Mouse (Mus musculus) layer of hippocampus, postnatal 14 days (tissue): ENCODE measurements at regions not wholly inside any gene's neighbourhood (a gene's known extent, or its start where the extent isn't known, plus 50 kb on each side); places are given as distances from the start of the nearest gene placed in this dataset.

Experiments used
- DNase-seq, 2 experiments: peaks; one replicate each; pipeline ENCODE4 v3.0.0; 2021 to 2022; ENCODE audit warnings: low spot score in 2 of 2, mixed read lengths in 1 of 2

- DNase-seq: no peak
Observed at GRCm38 (mm10) chr7:84800966-84801365, 52.4 kb upstream of the Olfr291 start.

GRCm38 (mm10) chr7:84794655-84795054 lies 58.7 kb upstream of the Olfr291 start:
- peak in 1 of 2 experiments; percentile 64 for DNase-seq

DNA sequence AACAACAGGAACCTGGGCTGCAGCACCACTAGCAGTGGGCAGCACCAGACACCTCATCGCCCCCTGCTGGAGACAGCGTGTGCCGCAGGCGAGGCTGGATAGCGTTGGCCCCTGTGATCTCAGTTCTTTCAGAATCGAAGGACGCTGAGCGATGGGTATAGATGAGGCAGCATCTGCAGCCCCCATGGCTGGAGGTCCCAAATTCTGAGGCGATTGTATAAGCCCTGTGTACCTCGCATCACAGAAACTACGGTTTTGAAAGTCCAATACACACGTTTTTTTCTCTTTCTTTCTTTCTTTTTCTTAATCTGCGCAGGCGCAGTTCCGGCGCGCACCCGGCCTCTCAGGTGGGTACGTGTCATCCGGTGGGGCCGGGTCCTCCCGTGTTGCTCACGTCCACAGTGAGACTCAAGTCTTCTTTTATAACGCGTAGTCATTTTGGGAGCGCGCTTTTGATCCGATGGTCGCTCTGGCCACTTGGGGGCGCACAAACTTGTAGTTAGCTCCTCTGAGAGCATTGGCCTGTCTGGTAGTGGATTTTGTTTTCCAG lies 74.0 kb upstream of the Olfr291 start:
- DNase-seq: peak; percentile 84 to 90

DNA sequence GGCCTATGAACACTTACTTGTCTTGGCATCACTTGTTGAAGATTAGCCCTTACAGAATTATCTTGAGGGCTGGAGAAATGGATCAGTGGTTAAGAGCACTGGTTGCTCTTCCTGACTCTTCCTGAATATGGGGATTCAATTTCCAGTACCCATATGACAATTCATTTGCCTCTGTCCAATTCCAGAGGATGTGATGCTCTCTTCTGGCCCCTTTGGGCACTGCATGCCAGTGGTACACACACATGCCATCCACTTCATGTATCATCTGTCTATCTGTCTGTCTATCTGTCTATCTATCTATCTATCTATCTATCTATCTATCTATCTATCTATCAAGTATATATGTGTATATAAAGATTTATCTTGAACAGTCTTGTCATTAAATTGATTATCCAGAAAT lies 75.7 kb upstream of the Olfr291 start:
- no peak for DNase-seq

DNA sequence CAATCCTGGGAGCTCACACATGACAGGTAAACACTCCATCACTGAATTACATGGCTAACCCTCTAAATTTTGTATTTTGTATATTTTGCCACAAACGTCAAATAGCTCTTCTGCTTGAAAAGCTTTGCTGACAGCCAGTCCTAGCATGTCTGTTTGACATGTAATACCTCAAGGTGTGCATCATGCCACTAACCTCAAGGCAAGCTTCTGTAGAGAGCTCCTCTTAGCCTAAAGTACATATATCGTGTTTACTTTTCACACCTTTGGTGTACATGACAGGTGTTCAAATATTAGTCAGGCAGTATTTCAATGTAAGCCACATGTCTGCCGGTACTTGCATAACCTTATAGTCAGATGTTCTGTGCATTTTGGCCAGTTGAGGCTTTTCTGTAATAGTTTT lies 66.5 kb upstream of the Zfand6 start:
- DNase-seq: no peak

DNA sequence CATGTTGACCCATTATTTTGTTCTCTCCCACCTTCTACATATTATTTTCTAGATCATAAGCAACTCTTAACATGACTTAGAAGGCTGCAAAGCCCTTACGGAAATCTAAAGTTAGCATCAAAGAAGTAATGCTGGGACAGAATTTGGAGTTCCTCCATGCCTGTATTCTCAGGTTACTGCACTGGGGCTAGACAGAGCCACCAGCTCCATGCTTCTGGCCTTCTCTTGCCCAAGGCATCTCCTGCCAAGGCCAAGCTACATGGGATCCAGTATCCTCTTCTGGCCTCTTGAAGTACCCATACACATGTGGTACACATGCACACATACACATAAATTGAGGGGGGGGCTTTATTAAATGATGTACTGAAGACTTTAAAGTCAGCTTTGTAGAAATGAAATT lies 63.6 kb upstream of the Zfand6 start:
- DNase-seq: no peak

DNA sequence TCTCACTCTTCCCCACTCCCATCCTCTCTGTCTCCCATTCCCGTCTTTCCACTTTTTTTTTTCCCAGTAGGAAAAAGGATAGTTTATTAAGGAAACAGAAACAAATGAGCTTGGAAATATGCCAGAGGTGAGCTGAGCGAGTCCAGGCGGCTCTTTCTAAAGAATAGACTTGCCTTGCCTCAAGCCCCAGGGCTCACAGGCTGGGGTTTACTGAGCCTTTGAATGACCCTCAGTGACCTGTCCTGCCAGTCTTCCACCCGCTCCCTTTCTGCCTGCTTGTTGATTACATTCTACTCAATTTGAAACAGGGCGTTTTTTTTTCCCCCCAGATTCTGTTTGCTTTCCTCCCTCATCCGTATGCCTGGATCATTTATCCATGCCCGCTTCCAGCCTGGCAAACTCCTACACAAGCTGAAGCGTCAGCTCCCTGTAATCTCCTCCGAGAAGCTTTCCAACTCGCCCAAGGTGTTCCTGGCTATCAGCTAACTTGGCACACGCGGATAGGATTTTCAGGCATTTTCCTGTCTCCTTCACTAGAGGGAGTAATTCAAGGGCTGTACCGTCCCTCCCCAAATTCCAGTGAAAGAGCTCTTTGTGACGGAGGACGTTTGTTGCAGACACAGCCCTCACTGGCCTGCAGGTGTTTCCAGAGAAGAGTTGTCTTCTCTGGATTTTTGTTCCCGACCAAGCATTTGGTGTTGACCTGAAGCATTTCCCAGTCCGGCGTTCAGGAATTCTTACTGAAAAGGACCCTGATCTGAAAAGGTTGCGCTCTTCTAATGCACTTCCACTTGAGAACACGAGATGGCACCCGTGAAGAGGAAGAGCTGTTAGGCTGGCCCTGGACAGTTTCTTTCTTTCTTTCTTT lies 59.9 kb upstream of the Zfand6 start:
- peak; percentile 75 to 77 for DNase-seq

DNA sequence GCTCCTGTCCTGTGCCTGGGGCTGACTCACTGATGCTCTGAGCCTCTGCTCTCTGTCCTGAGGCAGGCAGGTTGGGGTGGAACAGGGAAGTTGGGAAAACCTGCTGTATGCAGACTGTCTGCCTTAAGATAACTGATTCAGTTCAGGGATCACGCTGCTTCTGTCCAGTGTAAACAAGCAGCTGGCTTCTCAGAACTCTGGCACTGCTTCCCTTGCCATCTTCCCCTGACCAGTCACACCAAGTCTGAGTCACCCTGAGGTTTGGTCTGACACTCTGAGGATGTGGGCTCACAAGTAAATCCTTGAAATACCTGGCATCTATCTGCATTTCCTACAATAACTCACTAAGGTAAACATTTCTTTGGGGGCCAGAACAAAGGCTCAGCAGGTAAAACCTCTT lies 58.1 kb upstream of the Zfand6 start:
- no peak for DNase-seq

- DNase-seq: no peak
Observed at GRCm38 (mm10) chr7:84744321-84745070, 54.7 kb upstream of the Zfand6 start.

- DNase-seq: peak in 1 of 2 experiments; percentile 24
Observed at GRCm38 (mm10) chr7:84739965-84740390, 50.2 kb upstream of the Zfand6 start.
